Mouse (Mus musculus) embryonic fibroblast, embryonic 13.5 days (primary cell): ENCODE measurements at regions not wholly inside any gene's neighbourhood (a gene's known extent, or its start where the extent isn't known, plus 50 kb on each side); places are given as distances from the start of the nearest gene placed in this dataset.

Source experiments
- CTCF ChIP-seq: IDR thresholded peaks from 2 replicates; pipeline ENCODE4 v1.5.1; 2011; ENCODE audit warnings: mild to moderate bottlenecking, control low read depth, low read length, moderate library complexity, borderline replicate concordance; ENCODE audit not compliant: insufficient read depth
- POLR2A ChIP-seq: IDR thresholded peaks from 2 replicates; pipeline ENCODE4 v1.6.1; 2011; ENCODE audit warnings: low read depth, mild to moderate bottlenecking, control low read depth, low read length, moderate library complexity

DNA sequence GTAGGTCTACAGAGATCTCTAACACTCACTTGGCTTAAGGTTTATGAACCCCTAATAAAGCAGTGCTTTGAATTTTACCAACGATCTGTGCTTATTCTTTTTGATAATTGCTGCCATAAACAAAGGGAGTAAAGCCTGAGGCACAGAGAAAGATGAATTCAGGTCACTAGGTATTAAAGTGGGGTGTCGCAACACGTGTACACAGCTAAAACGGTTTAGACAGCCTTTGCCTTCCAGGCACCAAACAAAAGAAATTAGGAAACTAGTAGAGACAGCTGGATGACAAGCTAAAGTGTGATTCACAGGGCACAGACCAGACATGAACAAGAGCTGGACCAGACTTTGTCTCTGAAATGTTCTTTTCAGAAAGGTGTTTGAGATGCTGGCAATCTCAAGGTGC, 140.8 kb downstream of the Il15 start:
- no peak for TF ChIP-seq CTCF
- TF ChIP-seq POLR2A: no peak
